Mouse (Mus musculus): ENCODE results near the gene Myocos.
"Not testable (repeated sequence)": the region's sequence is repeated elsewhere in the genome, so short reads cannot be mapped to it uniquely, and the experiment has no call there.

The Myocos gene

GRCm38 (mm10) chr1:162658119-162658518, at the start of gene Myocos:
TSS of gene Myocos (minus strand) at chr1:162658219.
- no peak for DNase-seq

GRCm38 (mm10) chr1:162700389-162701066, 42.5 kb upstream of the Myocos start:
- no peak for DNase-seq

- DNase-seq, result no peak
Observed at GRCm38 (mm10) chr1:162697866-162698265, 39.8 kb upstream of the Myocos start.

DNA sequence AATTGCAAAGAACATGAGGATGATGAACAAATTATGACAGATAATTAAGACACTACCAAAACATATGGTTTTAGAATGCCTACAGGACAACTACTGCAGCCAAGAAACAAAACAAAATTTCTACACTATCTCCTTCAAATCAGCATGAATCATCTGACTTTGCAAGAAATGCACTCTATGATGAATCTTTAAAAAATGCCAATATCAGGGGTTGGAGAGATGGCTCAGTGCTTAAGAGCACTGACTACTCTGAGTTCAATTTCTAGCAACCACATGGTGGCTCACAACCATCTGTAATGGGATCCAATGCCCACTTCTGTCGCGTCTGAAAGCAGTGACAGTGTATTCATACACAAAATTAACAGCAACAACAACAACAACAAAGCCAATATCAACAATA, 35.7 kb upstream of the Myocos start:
- no peak for DNase-seq

DNA sequence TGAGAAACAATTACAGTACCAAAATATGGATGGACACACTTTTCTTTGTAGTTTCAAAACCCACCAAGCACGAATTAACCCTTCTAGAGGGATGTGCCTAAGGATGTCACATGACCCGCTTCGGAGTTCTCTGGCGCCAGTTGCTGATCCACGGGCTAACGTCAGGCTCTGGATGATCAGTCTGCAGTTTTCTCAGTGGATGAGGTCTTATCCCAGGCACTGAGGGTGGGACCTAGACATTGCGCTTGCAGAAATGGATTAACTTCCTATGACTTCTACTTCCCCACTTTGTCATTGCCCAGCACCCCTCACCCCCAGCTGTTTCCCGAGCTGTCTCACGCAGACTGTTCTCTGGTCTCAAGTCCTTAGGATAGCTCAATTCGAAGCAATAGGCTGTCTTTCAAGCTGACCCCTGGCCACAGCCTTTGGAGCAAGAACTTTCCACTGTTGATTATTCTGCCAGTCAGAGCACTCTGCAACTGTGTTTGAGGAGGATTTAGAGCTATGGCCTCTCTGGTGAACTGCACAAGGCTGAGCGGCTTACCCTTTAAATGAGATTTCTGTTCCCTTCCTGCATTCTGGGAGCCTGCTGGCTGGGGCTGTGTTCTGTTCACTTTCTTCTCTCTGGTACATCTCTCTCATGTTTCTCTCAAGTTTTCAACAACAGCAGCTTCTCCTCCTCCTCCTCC, 7.6 kb upstream of the Myocos start:
- no peak for DNase-seq

DNA sequence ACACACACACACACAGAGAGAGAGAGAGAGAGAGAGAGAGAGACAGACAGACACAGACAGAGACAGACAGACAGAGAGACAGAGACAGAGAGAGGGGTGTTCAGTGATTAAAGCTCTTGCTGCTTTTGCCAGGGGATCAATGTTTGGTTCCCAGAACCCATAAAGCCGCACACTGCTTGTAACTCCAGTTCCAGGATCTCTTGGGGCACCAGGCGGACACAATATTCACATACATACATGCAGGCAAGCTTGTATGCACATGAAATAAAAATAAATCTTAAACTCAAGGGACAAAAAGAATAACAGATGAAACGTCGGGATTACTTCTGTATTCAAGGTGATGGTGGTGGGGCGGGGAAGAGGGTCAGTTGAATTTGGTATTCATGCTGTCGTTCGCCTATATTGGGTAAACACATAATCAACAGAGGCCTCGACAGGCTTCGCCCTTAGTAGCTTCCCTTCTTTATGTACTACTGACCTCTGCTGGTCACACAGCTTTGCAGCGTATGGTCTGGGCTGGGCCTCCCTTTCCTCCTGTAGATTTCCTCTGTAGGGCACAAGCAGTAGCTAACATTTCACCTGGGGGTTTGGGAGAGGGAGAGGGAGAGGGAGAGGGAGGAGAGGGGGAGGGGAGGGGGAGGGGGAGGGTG, 6.9 kb upstream of the Myocos start:
- DNase-seq, result peak; percentile 18 to 48

- DNase-seq, result no peak
Observed at GRCm38 (mm10) chr1:162660276-162660860, 2.3 kb upstream of the Myocos start.

GRCm38 (mm10) chr1:162648416-162648815, 9.6 kb downstream of the Myocos start:
- no peak for DNase-seq

DNA sequence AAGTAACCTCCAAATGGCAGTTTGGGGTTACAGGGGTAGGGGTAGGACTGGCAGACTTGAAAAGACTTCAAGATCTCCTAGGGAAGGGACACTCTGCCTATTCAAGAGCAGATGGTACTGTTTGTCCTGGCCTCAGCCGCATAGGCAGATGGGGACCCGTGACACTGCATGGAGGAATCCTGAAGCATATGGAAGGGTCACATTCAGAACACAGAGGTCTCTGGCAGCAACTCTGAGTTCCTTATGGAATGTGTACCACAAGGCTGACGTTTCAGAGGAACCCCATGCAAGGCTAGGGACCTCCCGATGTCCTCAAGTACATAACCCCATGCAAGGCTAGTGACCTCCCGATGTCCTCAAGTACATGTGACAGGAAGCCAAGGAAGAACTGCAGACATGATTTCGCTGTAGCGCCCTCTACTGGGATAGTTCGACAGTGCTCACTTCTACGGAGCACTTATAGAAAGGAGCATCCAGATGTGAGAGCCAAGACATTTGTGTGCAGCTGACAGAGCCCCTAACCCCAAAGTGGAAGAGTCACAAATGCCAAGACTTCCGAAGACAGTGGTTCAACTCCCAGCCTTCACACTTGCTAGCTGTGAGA, 11.8 kb downstream of the Myocos start:
- peak in 1 of 2 experiments; percentile 17 for DNase-seq

DNA sequence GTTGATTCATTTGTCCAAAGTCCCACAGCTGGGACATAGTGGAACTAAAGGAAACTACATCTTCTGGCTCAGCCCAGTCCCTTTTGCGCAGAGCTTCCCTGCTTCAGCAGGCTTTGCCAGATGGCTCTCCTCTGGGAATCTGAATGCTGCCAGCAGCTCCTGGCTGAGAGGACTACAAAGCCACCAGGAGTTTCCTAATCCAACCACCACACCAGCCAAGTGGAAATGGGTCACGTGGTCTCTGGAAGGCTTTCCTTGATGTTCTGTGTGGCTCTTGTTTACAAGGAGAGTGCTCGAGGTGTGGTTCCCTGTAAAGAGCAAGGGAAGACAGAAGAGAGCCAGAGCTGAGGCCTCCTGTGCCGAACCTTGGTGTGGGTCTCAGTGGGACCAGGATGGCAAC, 14.3 kb downstream of the Myocos start:
- no peak for DNase-seq

GRCm38 (mm10) chr1:162642591-162642990, 15.4 kb downstream of the Myocos start:
- no peak for DNase-seq

DNA sequence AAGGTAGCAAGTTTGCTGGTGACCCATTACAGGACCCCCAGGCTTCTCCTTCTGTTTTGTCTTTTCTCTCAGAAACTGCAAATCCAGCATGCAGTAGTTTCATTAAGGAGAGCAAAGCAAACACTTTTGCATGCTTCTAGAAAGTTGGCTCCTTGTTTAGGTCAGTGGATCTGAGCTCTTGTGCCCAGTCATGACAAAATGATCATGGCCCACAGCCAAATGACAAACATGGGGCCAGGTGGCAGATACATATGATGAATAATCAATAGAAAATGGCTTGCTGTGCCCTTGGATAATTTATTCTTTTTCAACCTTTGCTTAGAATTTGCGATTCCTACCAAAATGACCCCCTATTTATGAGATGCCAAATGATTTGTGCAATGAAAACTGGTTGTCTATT, 18.2 kb downstream of the Myocos start:
- no peak for DNase-seq

DNA sequence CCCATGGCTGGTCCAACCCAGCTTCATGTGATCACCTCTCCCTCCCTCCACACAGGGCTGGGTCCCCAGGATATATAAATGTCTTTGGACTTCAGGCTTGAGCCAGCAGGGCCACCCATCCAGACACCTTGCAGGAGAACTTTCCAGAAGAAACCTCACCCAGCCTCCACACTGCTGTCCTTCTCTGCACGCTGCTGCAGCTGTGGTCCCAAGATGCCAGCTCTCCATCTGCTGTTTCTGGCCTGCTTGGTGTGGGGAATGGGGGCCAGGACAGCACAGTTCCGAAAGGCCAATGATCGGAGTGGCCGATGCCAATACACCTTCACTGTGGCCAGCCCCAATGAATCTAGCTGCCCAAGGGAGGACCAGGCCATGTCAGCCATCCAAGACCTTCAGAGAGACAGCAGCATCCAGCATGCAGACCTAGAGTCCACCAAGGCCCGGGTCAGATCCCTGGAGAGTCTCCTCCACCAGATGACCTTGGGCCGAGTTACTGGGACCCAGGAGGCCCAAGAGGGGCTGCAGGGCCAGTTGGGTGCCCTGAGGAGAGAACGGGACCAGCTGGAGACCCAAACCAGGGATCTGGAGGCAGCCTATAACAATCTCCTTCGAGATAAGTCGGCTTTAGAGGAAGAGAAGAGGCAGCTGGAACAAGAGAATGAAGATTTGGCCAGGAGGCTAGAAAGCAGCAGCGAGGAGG, 18.8 kb downstream of the Myocos start, which contains the start of gene Myoc:
Myoc (plus strand) TSS at position 105 of the 700 bp plus-strand sequence.
- DNase-seq, result no peak

DNA sequence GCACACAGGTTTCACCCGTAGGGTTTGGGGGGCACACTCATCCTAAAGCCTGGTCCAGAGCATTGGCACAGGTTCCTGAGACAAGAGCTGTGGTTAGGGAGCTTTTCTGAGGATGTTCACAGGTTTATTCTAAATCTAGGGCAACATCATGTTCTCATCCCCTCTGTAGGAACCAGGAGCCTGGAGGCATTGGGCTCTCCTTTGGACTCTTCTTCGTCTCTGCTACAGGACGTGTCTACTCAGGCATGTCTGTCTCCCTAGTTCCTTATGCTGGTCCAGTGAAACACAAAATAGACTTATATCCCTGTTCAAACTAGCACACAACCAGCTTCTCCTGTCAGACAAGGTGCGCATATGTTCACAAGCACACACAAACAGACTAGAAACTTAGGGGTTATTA, 19.5 kb downstream of the Myocos start:
- DNase-seq, result no peak

DNA sequence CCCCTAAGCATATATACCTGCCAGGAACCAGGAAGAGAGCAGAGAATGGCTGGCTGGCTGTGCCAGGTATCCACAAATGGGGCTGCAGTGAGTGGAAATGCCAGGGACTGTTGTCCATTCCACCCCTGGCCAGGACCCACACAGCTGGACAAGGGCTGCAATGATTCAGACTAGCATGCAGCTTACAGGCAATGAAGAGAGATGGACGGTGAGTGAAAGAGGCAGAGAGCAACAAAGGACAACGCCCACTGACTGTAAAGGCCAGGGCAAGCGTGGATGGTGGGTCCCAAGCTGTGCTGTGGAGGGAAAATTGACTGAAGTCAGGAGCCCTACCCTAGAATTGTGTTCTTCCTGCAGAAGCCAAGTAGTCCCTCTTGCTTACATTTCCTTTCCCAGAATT, 21.5 kb downstream of the Myocos start:
- DNase-seq, result no peak

DNA sequence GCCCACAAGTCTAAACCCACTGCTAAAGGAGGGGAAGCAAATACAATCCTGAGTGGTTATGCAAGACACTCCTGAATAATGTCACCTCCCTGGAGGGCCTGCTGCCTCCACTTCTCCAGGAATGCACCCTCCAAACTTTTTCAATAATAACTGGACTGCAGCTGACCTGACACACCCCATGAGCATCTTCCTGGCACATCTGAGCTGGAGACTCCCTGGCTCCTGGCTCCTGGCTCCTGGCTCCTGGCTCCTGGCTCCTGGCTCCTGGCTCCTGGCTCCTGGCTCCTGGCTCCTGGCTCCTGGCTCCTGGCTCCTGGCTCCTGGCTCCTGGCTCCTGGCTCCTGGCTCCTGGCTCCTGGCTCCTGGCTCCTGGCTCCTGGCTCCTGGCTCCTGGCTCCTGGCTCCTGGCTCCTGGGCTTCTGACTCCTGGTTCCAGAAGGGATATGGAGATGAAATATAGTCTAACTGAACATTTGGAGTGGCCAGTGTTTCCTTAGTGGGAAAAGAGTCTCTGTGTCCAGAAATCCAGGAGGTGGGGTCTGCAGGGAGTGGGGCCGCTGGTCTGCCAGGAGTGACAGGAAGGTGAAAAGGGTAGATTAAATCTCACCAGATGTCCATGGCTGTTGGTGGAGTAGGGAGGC, 22.6 kb downstream of the Myocos start:
- not testable (repeated sequence) for DNase-seq

DNA sequence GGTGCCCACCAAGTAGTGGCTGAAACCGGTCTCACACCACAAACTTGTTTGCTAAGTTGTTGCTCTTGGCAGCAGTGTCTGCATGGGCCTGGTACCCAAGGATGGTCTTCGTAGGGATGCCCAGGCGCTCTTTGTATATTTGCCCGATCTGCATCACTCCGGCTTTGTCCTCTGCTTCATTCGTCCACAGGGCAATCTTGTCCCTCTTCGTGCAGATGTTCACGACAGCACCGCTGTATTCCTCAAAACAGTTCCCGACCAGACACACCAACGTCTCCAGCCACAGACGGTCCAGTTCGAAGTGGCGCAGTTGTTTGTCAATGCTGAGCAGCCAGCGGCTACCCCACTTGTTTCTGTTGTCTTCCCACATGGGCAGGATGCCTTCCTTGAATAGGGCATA, 29.7 kb downstream of the Myocos start:
- not testable (repeated sequence) for DNase-seq

DNA sequence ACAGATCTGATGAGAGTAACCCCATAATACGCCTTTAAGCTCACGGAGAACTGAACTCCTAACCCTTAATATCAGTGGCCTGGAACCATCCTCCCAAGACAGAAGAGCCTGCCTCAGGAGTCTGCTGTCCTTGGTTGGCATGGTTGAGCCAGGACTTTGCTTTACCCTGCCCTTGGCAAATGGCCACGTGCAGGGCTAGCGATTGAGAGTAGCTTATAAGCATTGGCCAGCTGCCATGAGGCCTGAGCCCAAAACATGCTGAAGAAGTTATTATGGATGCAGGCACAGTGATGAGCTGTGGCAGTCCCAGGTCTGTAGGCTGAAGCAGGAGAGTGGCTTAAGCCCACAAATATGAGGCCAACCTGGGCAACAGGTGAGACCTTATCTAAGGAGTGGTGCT, 30.2 kb downstream of the Myocos start:
- not testable (repeated sequence) for DNase-seq

DNA sequence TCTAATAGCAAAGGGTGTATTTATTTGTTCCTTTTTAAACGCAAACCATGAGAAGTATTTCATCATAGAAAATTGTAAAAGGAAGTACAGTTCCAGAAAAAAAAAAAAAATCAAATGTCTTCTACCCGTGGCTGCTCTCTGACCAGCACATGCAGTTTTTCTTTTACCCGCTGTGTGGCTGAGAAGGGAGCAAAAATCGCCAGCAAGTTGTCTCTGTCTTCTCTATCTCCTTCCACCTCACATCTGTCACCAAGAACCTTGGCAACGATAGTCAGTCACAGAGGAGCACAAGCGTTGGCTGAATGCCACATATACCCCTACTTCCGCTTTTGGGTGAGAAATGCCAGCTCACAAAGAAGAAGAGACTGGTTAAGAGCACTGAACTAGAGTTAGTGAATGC, 32.8 kb downstream of the Myocos start:
- DNase-seq, result peak in 1 of 2 experiments; percentile 27

- no peak for DNase-seq
Observed at GRCm38 (mm10) chr1:162623895-162624294, 34.1 kb downstream of the Myocos start.

DNA sequence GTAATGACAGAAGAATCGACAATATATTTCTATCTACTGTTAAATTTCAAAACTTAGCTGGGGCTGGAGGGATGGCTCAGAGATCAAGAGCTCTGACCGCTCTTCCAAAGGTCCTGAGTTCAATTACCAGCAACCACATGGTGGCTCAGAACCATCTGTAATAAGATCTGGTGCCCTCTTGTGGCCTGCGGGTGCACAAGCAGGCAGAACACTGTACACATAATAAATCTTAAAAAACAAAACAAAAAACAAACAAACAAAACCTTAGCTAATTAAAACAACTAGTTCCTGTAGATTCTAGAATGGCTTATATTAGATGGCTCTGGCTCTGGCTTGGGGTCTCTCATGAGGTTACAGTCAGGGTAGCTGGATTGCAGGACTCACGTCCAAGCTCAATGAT, 37.5 kb downstream of the Myocos start:
- no peak for DNase-seq

DNA sequence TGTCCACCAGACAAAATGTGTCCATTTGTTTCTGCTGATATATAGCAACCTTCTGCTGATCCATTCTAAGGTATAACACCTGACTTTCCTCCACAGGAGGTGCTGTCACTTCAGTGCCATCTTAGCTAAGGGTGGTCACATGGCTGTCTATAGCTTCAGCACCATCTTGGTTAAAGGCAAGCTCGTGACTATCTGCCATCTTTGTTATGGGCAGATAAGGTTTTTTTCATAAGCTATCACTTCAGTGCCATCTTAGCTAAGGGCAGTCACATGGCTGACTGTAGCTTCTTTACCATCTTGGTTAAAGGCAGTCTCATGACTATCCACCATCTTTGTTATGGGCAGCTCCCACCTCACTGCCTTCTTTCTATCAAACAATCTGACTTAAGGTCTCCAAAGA, 42.5 kb downstream of the Myocos start:
- no peak for DNase-seq

All from spleen, adult 18-20 months (tissue).